Mouse (Mus musculus): ENCODE data around the gene Gtf2f2. TPM values are rescaled to one million over a fixed set of nuclear protein-coding genes. Genes with fewer than 3 reads are reported as not detected.

The Gtf2f2 gene
- polyA plus RNA-seq, 1 experiment = 33.5 TPM

DNA sequence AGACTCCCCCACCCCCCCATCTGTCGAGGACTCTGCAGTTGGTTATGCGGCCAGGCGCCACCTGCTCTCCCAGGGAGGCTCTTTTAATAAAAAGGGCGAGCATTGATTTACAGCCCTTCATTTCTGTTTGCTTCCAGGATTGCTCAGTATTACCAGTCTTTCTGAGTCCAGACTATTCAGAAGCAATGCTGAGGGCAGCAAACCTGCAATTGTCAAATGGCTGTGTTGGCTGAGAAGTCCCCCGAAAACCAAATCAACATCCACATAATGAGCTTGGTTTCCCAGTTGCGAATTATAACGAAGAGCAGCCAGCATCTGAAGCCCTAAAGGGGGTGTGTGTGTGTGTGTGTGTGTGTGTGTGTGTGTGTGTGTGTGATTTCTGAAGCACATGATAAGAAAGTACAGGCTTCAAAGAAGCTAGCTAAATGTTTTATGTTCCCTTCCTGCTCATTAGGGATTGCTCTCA, 22.0 kb upstream of the Gtf2f2 start:
- Histone ChIP-seq H3K4me1 (ENCODE audit: control insufficient read depth, insufficient read depth, low read length) (no peaks in the 10 kb centered on the region), H3K27ac (ENCODE audit: control insufficient read depth, insufficient read depth, low read depth, low read length, poor library complexity) (no peak overlapping the region), H3K4me3 (replicated peaks; ENCODE audit: control insufficient read depth, low read depth, low read length) (no peak overlapping the region)
- WGBS = 76% methylated on average over 7 of the region's 7 CpGs
- TF ChIP-seq POLR2A (IDR thresholded peaks at IDR 0.05; ENCODE audit: borderline replicate concordance, control insufficient read depth, low read depth, low read length) (no peak), CTCF (IDR thresholded peaks at IDR 0.05; ENCODE audit: control insufficient read depth, insufficient read depth, low read length) (no peak)

DNA sequence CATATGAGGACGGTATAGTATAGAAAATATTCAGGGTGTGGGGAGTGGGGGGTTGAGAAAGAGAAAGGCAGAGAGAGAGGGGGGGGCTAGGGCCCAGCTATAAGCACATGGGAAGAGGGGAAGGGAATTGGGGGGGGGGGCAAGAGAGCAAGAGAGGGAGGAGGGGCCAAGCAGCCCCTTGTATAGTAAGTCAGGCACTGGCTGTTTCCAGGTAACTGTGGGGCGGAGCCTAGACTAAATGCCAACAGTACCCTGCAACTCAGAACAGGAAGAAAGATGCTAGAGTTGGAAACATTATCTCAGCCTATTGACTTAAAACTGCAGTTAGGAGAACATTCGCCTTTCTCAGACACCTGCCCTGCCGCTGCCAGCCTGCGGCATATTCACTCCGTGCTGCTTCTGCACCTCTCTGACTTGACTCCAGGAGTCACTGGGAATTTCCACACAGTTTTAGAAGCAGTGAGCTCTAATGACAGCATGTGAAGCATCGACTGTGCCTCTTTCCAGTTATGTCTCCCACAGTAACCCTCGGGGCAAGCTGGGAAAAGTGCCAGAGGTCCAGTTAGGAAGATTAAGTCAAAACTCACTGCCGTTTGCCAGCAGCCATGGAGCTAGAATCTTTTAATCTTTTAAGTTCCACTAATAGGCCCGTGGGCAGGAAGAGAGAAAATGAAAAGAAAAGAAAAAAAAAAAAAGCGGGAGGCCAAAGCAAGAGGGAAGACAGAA, 20.6 kb upstream of the Gtf2f2 start:
- TF ChIP-seq POLR2A (IDR thresholded peaks at IDR 0.05; ENCODE audit: borderline replicate concordance, control insufficient read depth, low read depth, low read length) = no peak
- TF ChIP-seq CTCF (IDR thresholded peaks at IDR 0.05; ENCODE audit: control insufficient read depth, insufficient read depth, low read length) = no peak
- no peak overlapping the region for H3K4me3 ChIP-seq (replicated peaks; ENCODE audit: control insufficient read depth, low read depth, low read length)
- WGBS = 73% methylated on average over 11 of the region's 11 CpGs

DNA sequence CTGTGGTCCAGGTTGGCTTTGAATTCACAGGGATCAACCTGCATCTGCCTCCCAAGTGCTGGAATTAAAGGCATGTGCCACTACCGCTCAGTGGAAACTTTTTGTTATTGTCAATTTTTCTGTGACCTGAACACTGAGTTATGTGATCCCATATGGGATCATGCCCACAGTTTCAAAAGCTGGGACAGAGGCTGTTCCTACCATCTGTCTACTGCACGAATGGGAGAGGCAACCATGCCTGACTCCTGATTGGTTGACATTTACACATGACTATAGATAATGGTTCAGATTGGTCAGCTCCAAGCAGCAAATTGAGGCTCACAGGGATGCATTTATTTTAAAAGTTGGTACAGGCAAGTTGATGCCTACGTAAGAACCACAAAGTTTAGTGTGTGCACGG, 14.0 kb upstream of the Gtf2f2 start:
- TF ChIP-seq POLR2A (IDR thresholded peaks at IDR 0.05; ENCODE audit: borderline replicate concordance, control insufficient read depth, low read depth, low read length) (no peak), CTCF (IDR thresholded peaks at IDR 0.05; ENCODE audit: control insufficient read depth, insufficient read depth, low read length) (no peak)
- no peak overlapping the region for H3K4me3 ChIP-seq (replicated peaks; ENCODE audit: control insufficient read depth, low read depth, low read length)
- no peak overlapping the region for H3K27ac ChIP-seq (ENCODE audit: control insufficient read depth, insufficient read depth, low read depth, low read length, poor library complexity)
- no peaks in the 10 kb centered on the region; the same call in 1 of the 2 replicates for H3K4me1 ChIP-seq (ENCODE audit: control insufficient read depth, insufficient read depth, low read length)
- 83% methylated on average over 4 of the region's 4 CpGs for WGBS

More for the DNA sequence above, 20.6 kb upstream of the Gtf2f2 start:
- Histone ChIP-seq H3K4me1 (ENCODE audit: control insufficient read depth, insufficient read depth, low read length) (no peaks in the 10 kb centered on the region), H3K27ac (ENCODE audit: control insufficient read depth, insufficient read depth, low read depth, low read length, poor library complexity) (no peak overlapping the region)

DNA sequence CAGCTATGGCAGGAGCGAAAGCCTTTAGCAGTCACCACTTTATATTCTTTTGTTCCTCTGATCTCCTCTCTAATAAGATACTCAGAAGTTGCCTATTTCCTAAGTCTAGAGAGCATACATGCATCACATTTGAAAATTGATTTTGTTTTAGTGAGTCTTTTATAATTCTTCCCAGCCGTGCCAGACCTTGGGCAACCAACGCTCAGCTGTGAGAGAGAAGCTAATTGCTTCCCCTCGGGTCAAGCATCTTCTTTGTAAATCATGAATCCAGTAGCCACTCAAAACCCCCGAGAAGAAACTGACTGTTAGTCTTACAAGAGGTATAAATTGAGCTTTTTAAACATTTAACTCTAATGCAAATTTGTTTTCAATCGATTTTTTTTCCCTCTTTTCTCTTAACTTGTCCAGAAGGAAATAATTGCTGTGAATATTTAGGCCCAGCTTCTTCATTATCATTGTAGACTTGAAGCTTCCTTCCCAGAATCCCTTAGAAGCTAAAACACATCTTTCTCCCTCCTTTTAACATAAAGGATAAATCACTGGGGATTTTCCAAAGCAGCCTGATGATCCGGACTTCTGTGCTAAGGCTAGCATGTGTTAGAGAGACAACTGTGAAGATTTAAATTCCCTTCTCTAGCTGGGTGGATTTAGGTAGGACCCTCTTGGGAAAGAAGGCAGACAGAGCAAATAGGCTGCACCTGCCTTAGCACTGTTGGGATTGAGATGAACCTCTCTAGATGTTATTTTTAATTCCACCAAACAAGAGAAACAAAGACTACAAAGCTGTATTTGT, 10.5 kb upstream of the Gtf2f2 start:
- no peak for TF ChIP-seq CTCF (IDR thresholded peaks at IDR 0.05; ENCODE audit: control insufficient read depth, insufficient read depth, low read length)
- TF ChIP-seq POLR2A (IDR thresholded peaks at IDR 0.05; ENCODE audit: borderline replicate concordance, control insufficient read depth, low read depth, low read length) = no peak
- Histone ChIP-seq H3K4me1 (ENCODE audit: control insufficient read depth, insufficient read depth, low read length) (no peaks in the 10 kb centered on the region; the same call in 1 of the 2 replicates), H3K27ac (ENCODE audit: control insufficient read depth, insufficient read depth, low read depth, low read length, poor library complexity) (no peak overlapping the region), H3K4me3 (replicated peaks; ENCODE audit: control insufficient read depth, low read depth, low read length) (no peak overlapping the region)
- 74% methylated on average over 7 of the region's 7 CpGs for WGBS

DNA sequence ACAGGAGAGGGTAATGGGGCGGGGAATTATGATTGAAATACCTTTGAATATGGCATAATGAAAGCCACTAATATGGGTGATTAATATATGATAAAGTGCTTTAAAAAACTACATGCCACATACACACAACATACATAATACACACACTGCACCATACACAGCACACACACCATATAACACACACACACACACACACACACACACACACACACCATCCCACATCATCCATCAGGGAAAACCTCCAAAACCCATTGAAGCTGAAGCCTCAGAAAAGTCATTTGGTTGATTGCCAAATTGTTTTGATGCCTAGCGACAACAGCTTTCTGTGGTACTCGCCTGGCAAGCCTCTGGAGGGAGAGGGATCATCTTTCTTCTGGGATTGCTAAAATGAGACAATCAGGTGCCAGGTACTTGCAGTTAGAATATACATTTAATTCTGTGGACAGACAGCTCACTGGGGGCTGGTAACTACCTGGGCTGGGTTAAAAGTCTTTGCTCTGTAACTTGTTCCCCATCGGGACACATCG, 9.7 kb upstream of the Gtf2f2 start:
- WGBS = 80% methylated on average over 5 of the region's 5 CpGs
- TF ChIP-seq CTCF (IDR thresholded peaks at IDR 0.05; ENCODE audit: control insufficient read depth, insufficient read depth, low read length) (no peak), POLR2A (IDR thresholded peaks at IDR 0.05; ENCODE audit: borderline replicate concordance, control insufficient read depth, low read depth, low read length) (no peak)
- Histone ChIP-seq H3K27ac (ENCODE audit: control insufficient read depth, insufficient read depth, low read depth, low read length, poor library complexity) (no peak overlapping the region), H3K4me1 (ENCODE audit: control insufficient read depth, insufficient read depth, low read length) (no peaks in the 10 kb centered on the region; the same call in 1 of the 2 replicates), H3K4me3 (replicated peaks; ENCODE audit: control insufficient read depth, low read depth, low read length) (no peak overlapping the region)

DNA sequence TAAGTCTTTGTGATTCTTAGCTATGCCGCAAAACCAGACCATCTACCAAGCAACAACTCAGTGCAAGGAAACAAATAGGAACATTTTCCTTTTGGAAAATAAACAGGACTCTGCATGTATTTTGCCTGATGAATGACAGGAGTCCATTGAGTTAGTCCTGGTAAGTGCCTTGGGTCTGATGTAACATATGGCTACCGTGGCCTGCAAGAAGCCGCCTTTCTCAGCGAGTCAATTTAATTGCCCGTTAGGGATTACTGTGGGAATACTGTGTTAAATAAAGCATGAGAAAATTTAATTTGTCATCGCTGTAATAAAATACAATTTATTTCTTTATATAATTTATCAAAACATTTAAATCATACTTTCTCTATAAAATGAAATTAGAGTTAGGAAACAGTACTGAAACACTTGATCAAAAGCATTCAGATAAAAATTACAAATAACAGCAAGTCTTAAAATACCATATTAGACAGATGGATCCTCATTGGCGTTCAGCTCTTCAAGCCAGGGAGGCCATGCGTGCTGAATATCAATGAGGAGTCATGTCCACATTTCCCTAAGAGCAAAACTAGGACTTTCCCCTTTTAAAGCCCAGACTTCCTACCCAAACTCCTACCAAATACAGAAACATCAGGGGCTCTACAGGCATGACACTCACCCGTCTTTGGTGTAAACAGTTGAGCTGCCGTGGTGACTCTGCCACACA, 7.3 kb upstream of the Gtf2f2 start:
- WGBS = 83% methylated on average over 10 of the region's 10 CpGs
- H3K4me3 ChIP-seq (replicated peaks; ENCODE audit: control insufficient read depth, low read depth, low read length) = no peak overlapping the region
- TF ChIP-seq POLR2A (IDR thresholded peaks at IDR 0.05; ENCODE audit: borderline replicate concordance, control insufficient read depth, low read depth, low read length) (no peak), CTCF (IDR thresholded peaks at IDR 0.05; ENCODE audit: control insufficient read depth, insufficient read depth, low read length) (no peak)
- no peaks in the 10 kb centered on the region for H3K4me1 ChIP-seq (ENCODE audit: control insufficient read depth, insufficient read depth, low read length)
- H3K27ac ChIP-seq (ENCODE audit: control insufficient read depth, insufficient read depth, low read depth, low read length, poor library complexity) = no peak overlapping the region

DNA sequence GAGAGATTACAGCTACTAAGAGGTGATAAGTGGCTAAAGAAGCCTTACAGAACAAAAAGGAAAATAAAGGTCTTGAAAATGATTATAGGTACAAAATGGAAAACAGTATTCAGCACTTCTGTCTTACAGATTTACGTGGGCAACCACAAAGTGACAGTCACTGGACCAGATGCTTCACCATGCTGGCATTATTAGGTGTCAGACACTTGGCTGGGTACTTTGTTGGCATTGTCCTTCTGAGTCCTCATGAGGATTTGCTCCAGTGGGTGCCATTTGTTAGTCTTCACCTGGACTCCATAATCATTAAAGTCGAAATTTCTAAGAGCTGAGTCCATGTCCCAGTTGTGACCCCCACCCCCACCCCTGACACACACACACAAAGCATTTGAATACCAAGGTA, 3.7 kb upstream of the Gtf2f2 start:
- TF ChIP-seq CTCF (IDR thresholded peaks at IDR 0.05; ENCODE audit: control insufficient read depth, insufficient read depth, low read length) (no peak), POLR2A (IDR thresholded peaks at IDR 0.05; ENCODE audit: borderline replicate concordance, control insufficient read depth, low read depth, low read length) (no peak)
- Histone ChIP-seq H3K27ac (ENCODE audit: control insufficient read depth, insufficient read depth, low read depth, low read length, poor library complexity) (no peak overlapping the region), H3K4me1 (ENCODE audit: control insufficient read depth, insufficient read depth, low read length) (no peaks in the 10 kb centered on the region; the same call in 1 of the 2 replicates), H3K4me3 (replicated peaks; ENCODE audit: control insufficient read depth, low read depth, low read length) (no peak overlapping the region)
- 42% methylated on average over 2 of the region's 2 CpGs for WGBS
